Mouse (Mus musculus) G1E (cell line): ENCODE measurements around the gene Ccdc107.

Experiments
- CTCF ChIP-seq: IDR thresholded peaks from 2 replicates; pipeline ENCODE4 v1.5.1; 2012; ENCODE audit warnings: low read depth, low read length, inconsistent platforms, mixed read lengths
- GATA1 ChIP-seq: IDR thresholded peaks from 2 replicates; pipeline ENCODE4 v1.6.1; 2012; ENCODE audit warnings: borderline replicate concordance, low read length, inconsistent platforms, mixed read lengths
- POLR2AphosphoS5 ChIP-seq: IDR thresholded peaks from 2 replicates; pipeline ENCODE4 v1.6.1; 2012; ENCODE audit warnings: low read depth, low read length, inconsistent platforms; ENCODE audit not compliant: insufficient replicate concordance
- TAL1 ChIP-seq: conservative IDR thresholded peaks from 2 replicates; pipeline ENCODE4 v1.6.1; 2012; ENCODE audit warnings: low read depth, low read length, inconsistent platforms, mixed read lengths

DNA sequence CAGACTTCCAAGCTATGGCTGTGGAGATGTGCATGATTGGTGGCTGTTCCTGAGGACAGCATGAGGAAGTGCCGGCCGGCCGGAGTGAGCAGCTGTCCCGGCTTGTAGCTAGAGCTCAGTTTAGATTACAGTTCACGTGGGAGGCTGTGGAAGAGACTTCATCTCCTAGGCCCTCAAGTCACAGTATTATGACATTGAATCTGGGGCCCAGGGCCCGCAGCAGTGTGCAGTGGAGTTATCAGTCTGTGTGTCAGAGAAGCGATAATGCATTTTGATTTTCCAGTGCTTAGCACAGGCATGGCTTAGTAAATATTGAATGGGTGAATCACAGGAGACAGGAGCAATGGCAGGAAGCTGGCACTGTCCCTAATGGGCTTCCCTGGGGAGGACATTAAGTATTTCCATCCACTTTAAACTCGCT is 37.4 kb downstream of the Ccdc107 start:
- TF ChIP-seq CTCF (no peak), GATA1 (no peak), TAL1 (no peak), POLR2AphosphoS5 (no peak)
